Mouse (Mus musculus) hindbrain, embryonic 13.5 days (tissue): ENCODE measurements at regions not wholly inside any gene's neighbourhood (a gene's known extent, or its start where the extent isn't known, plus 50 kb on each side); places are given as distances from the start of the nearest gene placed in this dataset.

Experiments
- ATAC-seq: fragments of 200-750 bp; cut with Nextera tagmentation; 2 replicates; pipeline ENCODE4 v1.8.0; 2017; ENCODE audit warnings: moderate TSS enrichment; ENCODE audit not compliant: low FRiP score
- H3K27ac ChIP-seq: fragments of 300-500 bp; sonication (generic); 2 replicates; pipeline ENCODE4 v1.5.1; 2015; ENCODE audit warnings: inconsistent platforms, mild to moderate bottlenecking, moderate library complexity
- H3K27me3 ChIP-seq: fragments of 300-500 bp; sonication (generic); 2 replicates; pipeline ENCODE4 v1.6.1; 2015; ENCODE audit warnings: mild to moderate bottlenecking, inconsistent platforms
- H3K36me3 ChIP-seq: fragments of 300-500 bp; sonication (generic); 2 replicates; pipeline ENCODE4 v1.6.1; 2015; ENCODE audit warnings: mild to moderate bottlenecking, inconsistent platforms
- H3K4me1 ChIP-seq: fragments of 300-500 bp; sonication (generic); replicated peaks from 2 replicates; pipeline ENCODE4 v1.6.1; 2015; ENCODE audit warnings: inconsistent platforms
- H3K4me2 ChIP-seq: fragments of 300-500 bp; sonication (generic); 2 replicates; pipeline ENCODE4 v1.6.1; 2015; ENCODE audit warnings: inconsistent platforms, mild to moderate bottlenecking, moderate library complexity
- H3K4me3 ChIP-seq: fragments of 300-500 bp; sonication (generic); 2 replicates; pipeline ENCODE4 v1.5.1; 2015; ENCODE audit warnings: mild to moderate bottlenecking, inconsistent platforms
- H3K9ac ChIP-seq: fragments of 300-500 bp; sonication (generic); 2 replicates; pipeline ENCODE4 v1.6.1; 2015; ENCODE audit warnings: mild to moderate bottlenecking, inconsistent platforms
- H3K9me3 ChIP-seq: fragments of 300-500 bp; sonication (generic); 2 replicates; pipeline ENCODE4 v1.6.1; 2016; ENCODE audit warnings: inconsistent platforms
- WGBS: fragments of 180-500 bp; shearing (Covaris S2); methylation state at CpG from one replicate; pipeline ENCODE4 v1.1.7; 2015; 5-methylcytosine and 5-hydroxymethylcytosine counted together

DNA sequence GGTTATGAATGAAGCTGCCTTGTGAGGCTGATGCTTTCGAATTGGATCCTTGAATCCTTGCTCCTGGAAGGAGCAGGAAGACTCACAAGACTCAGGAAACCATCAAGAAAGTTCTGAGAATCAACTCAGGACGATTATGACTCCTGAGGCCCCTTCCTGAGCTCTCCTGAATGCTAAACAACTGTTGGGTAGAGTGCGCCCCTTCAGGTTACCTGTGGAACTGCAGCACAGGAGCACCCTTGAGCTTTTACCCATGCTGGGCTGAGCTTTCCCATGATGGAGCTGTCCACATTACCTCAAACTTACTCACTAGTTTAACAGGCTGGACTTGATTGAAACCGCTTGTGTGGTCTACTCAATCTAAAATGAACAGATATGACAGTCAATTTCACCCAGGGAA lies 553.3 kb downstream of the Jrkl start:
- Histone ChIP-seq H3K9me3 (no peaks in the 10 kb centered on the region), H3K9ac (no peak overlapping the region), H3K4me3 (no peak overlapping the region), H3K4me2 (no peak overlapping the region), H3K27me3 (no peaks in the 10 kb centered on the region), H3K4me1 (peaks cover 5% of the 10 kb centered on the region; the same call in 1 of the 2 replicates), H3K36me3 (no peaks in the 10 kb centered on the region), H3K27ac (no peak overlapping the region)
- no peak for ATAC-seq
- 59% methylated on average over 4 of the region's 4 CpGs for WGBS

DNA sequence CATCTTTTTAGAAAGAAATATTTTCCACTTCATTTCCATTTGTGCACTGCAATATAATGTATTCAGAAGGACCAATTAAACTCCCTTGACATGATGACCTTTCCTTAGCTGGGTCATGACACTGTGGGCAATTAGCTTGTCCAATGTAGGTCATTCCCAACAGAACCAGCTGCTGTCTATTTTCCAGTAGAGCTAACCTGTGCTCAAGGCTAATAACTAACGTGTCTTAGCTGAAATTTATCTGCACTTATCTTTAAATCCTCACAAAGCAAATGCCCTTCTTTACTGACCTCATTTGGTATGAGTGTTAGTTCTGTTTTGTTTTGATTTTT lies 554.7 kb downstream of the Jrkl start:
- H3K9ac ChIP-seq: no peak overlapping the region
- H3K9me3 ChIP-seq: no peaks in the 10 kb centered on the region
- no peak overlapping the region for H3K4me2 ChIP-seq
- peaks cover 5% of the 10 kb centered on the region; the same call in 1 of the 2 replicates for H3K4me1 ChIP-seq
- no peak overlapping the region for H3K27ac ChIP-seq
- WGBS: 33% methylated on average over 1 of the region's 1 CpGs
- H3K36me3 ChIP-seq: no peaks in the 10 kb centered on the region
- no peak for ATAC-seq
- H3K4me3 ChIP-seq: no peak overlapping the region
- no peaks in the 10 kb centered on the region for H3K27me3 ChIP-seq

DNA sequence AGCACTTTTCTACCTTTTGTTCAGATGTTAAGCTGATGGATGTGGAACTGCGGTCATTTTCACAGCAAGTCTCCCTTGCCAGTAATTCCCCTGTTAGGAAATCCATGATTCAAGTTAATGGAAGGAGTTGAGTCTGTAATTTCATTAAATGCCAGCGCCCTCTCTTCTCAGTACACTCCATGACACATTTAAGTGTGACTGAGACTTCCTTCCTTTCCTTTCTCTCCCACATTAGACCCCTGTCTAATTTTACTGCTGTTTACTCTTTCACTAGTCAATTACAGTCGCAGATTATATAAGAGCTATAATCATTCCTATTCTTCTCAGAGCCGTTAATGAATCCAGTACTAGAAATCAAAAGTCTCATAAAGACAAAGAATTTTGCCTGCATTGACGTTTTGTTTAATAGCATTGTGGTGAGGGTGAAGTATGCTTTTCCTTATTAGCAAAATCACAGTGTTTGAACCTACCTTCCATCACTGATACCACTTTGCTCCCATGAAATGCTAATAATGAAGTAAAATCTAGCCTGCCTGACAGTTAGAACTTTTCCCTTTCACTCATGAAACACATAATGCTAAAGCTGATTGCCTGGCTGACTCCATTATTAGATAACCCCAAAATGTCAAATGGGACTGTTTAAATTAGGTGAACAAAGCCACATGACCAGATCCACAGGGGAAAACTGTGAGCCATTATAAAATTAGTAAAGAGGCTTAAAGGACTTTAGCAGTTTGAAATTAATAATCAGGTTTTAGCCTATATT lies 555.3 kb downstream of the Jrkl start:
- Histone ChIP-seq H3K4me2 (no peak overlapping the region), H3K4me1 (peaks cover 5% of the 10 kb centered on the region; the same call in 1 of the 2 replicates), H3K36me3 (no peaks in the 10 kb centered on the region), H3K9me3 (no peaks in the 10 kb centered on the region), H3K27me3 (no peaks in the 10 kb centered on the region), H3K9ac (no peak overlapping the region), H3K4me3 (no peak overlapping the region), H3K27ac (peak overlapping the region; percentile 30; the same call in 1 of the 2 replicates)
- WGBS: 43% methylated on average over 5 of the region's 5 CpGs
- no peak for ATAC-seq
